Mouse (Mus musculus) myocyte (in vitro differentiated cells): ENCODE results near the gene Wdr66. TPM values are rescaled to one million over a fixed set of nuclear protein-coding genes. Genes with fewer than 3 reads are reported as not detected.
"Not testable (repeated sequence)": the region's sequence is repeated elsewhere in the genome, so short reads cannot be mapped to it uniquely, and the experiment has no call there.

ENCODE experiments used
- H3K27me3 ChIP-seq: one replicate; pipeline ENCODE4 v1.6.1; 2011; ENCODE audit not compliant: control insufficient read depth, insufficient read depth, insufficient read length
- H3K36me3 ChIP-seq: one replicate; pipeline ENCODE4 v1.6.1; 2011; ENCODE audit not compliant: control insufficient read depth, insufficient read depth
- H3K4me2 ChIP-seq: one replicate; pipeline ENCODE4 v1.6.1; 2011; ENCODE audit warnings: low read depth, control low read depth
- H3K4me3 ChIP-seq: one replicate; pipeline ENCODE4 v1.5.1; 2011; ENCODE audit warnings: mild to moderate bottlenecking, control low read depth, moderate library complexity
- H3K79me2 ChIP-seq: one replicate; pipeline ENCODE4 v1.6.1; 2011; ENCODE audit not compliant: control insufficient read depth, insufficient read depth
- H3ac ChIP-seq: one replicate; pipeline ENCODE4 v1.6.1; 2011; ENCODE audit not compliant: control insufficient read depth, insufficient read length
- CEBPB ChIP-seq: IDR thresholded peaks from 2 replicates; pipeline ENCODE4 v1.6.1; 2011; ENCODE audit warnings: mild to moderate bottlenecking, moderate library complexity; ENCODE audit not compliant: poor library complexity, insufficient read depth, severe bottlenecking
- E2F4 ChIP-seq: IDR thresholded peaks from one replicate; pipeline ENCODE4 v1.6.1; 2011; ENCODE audit warnings: mild to moderate bottlenecking, control low read depth, moderate library complexity; ENCODE audit not compliant: insufficient read depth
- MAX ChIP-seq: IDR thresholded peaks from one replicate; pipeline ENCODE4 v1.6.1; 2011; ENCODE audit warnings: low read depth, mild to moderate bottlenecking, control low read depth
- MYOD1 ChIP-seq, 3 experiments: IDR thresholded peaks; one replicate each; pipeline ENCODE4 v1.6.1; 2011; ENCODE audit warnings: control low read depth in 2 of 3, low read depth in 2 of 3, mild to moderate bottlenecking in 2 of 3, moderate library complexity in 1 of 3; ENCODE audit not compliant: insufficient read length in 2 of 3, control insufficient read depth in 1 of 3
- MYOG ChIP-seq, 3 experiments: IDR thresholded peaks; one replicate each; pipeline ENCODE4 v1.6.1; 2011; ENCODE audit warnings: control low read depth in 2 of 3, low read depth in 2 of 3, mild to moderate bottlenecking in 2 of 3; ENCODE audit not compliant: insufficient read length in 2 of 3, control insufficient read depth in 1 of 3, insufficient read depth in 1 of 3
- POLR2A ChIP-seq: IDR thresholded peaks from one replicate; pipeline ENCODE4 v1.6.1; 2011; ENCODE audit warnings: low read depth, mild to moderate bottlenecking, control low read depth, moderate library complexity; ENCODE audit not compliant: insufficient read length
- POLR2AphosphoS2 ChIP-seq: IDR thresholded peaks from one replicate; pipeline ENCODE4 v1.6.1; 2011; ENCODE audit warnings: low read depth, control low read depth; ENCODE audit not compliant: insufficient read length
- REST ChIP-seq: IDR thresholded peaks from one replicate; pipeline ENCODE4 v1.6.1; 2011; ENCODE audit warnings: mild to moderate bottlenecking, control low read depth, moderate library complexity; ENCODE audit not compliant: insufficient read depth, insufficient read length
- SRF ChIP-seq: IDR thresholded peaks from one replicate; pipeline ENCODE4 v1.6.1; 2011; ENCODE audit warnings: low read depth; ENCODE audit not compliant: control insufficient read depth, insufficient read length
- TCF12 ChIP-seq: IDR thresholded peaks from one replicate; pipeline ENCODE4 v1.6.1; 2011; ENCODE audit warnings: mild to moderate bottlenecking, control low read depth; ENCODE audit not compliant: poor library complexity, insufficient read depth, severe bottlenecking
- TCF3 ChIP-seq: IDR thresholded peaks from one replicate; pipeline ENCODE4 v1.6.1; 2011; ENCODE audit warnings: low read depth, control low read depth; ENCODE audit not compliant: insufficient read length
- USF1 ChIP-seq: IDR thresholded peaks from one replicate; pipeline ENCODE4 v1.6.1; 2011; ENCODE audit warnings: low read depth, mild to moderate bottlenecking, control low read depth, moderate library complexity
- polyA plus RNA-seq: library from polyadenylated mRNA; unstranded; fragments of >200 nt; fragmentation: generic; extraction: Trizol; gene quantifications from one replicate; pipeline ENCODE4 v1.2.1, GENCODE M21; 2012; ENCODE audit warnings: missing spikeins

Wdr66 gene
- polyA plus RNA-seq, result 0.38 TPM

- peak within 1 kb of the TSS; percentile 27 for H3K4me2 ChIP-seq
- no peaks in the 10 kb centered on the region for H3K36me3 ChIP-seq
- no peak within 1 kb of the TSS for H3K4me3 ChIP-seq
- no peaks in the 10 kb centered on the region for H3K79me2 ChIP-seq
- no peaks in the 10 kb centered on the region for H3K27me3 ChIP-seq
- H3ac ChIP-seq, result no peak within 1 kb of the TSS
- TF ChIP-seq TCF12 (no peak), USF1 (peak; percentile 81), MAX (no peak)
Observed at GRCm38 (mm10) chr5:123251834-123252233, at the start of gene Wdr66. Wdr66 (plus strand) TSS chr5:123252102.

GRCm38 (mm10) chr5:123202771-123203170 is 49.1 kb upstream of the Wdr66 start:
- not testable (repeated sequence) for H3K4me2 ChIP-seq, H3K27me3 ChIP-seq

GRCm38 (mm10) chr5:123203591-123203990 is 48.3 kb upstream of the Wdr66 start:
- 0 out of 2 replicates have a peak, but pooled peaks have one; percentile 15 for TF ChIP-seq CEBPB
- H3K36me3 ChIP-seq, H3K4me3 ChIP-seq, H3K79me2 ChIP-seq, H3ac ChIP-seq, H3K4me2 ChIP-seq, H3K27me3 ChIP-seq: not testable (repeated sequence)

More at GRCm38 (mm10) chr5:123202771-123203170, 49.1 kb upstream of the Wdr66 start:
- H3K79me2 ChIP-seq, H3ac ChIP-seq, H3K36me3 ChIP-seq, H3K4me3 ChIP-seq: not testable (repeated sequence)

GRCm38 (mm10) chr5:123222346-123223050 is 29.4 kb upstream of the Wdr66 start:
- not testable (repeated sequence) for H3K4me3 ChIP-seq, H3K79me2 ChIP-seq, H3K4me2 ChIP-seq, H3K27me3 ChIP-seq, H3K36me3 ChIP-seq, H3ac ChIP-seq

GRCm38 (mm10) chr5:123223051-123223410 is 28.9 kb upstream of the Wdr66 start:
- Histone ChIP-seq H3K4me3 (no peak overlapping the region), H3ac (no peak overlapping the region), H3K36me3 (no peaks in the 10 kb centered on the region), H3K4me2 (peak overlapping the region; percentile 9), H3K79me2 (no peaks in the 10 kb centered on the region), H3K27me3 (no peaks in the 10 kb centered on the region)
- TF ChIP-seq CEBPB, result peak; percentile 91
- TF ChIP-seq SRF, result no peak

GRCm38 (mm10) chr5:123223861-123224260 is 28.0 kb upstream of the Wdr66 start:
- not testable (repeated sequence) for H3K4me2 ChIP-seq, H3ac ChIP-seq, H3K36me3 ChIP-seq, H3K79me2 ChIP-seq, H3K27me3 ChIP-seq, H3K4me3 ChIP-seq

GRCm38 (mm10) chr5:123226851-123227250 is 25.1 kb upstream of the Wdr66 start:
- Histone ChIP-seq H3K79me2 (peaks cover 18% of the 10 kb centered on the region), H3K4me3 (no peak overlapping the region), H3K4me2 (no peak overlapping the region), H3K27me3 (no peaks in the 10 kb centered on the region), H3K36me3 (peaks cover 3% of the 10 kb centered on the region), H3ac (no peak overlapping the region)
- TF ChIP-seq MYOG (IDR thresholded peaks at IDR 0.05; ENCODE audit: control insufficient read depth in 1 of 3, insufficient read depth in 1 of 3, insufficient read length in 2 of 3, low read depth in 2 of 3) (no peak), E2F4 (no peak), REST (no peak), USF1 (no peak), MAX (no peak), MYOD1 (IDR thresholded peaks at IDR 0.05; ENCODE audit: control insufficient read depth in 1 of 3, insufficient read length in 2 of 3, low read depth in 2 of 3) (no peak), TCF3 (no peak), CEBPB (no peak), POLR2AphosphoS2 (no peak), SRF (no peak), POLR2A (no peak), TCF12 (no peak)
